Mouse (Mus musculus) liver, embryonic 15.5 days (tissue): Measurements from ENCODE around the gene Hid1. TPM values are rescaled to one million over a fixed set of nuclear protein-coding genes. Genes with fewer than 3 reads are reported as not detected.

Source experiments
- ATAC-seq: fragments of 200-750 bp; cut with Nextera tagmentation; 2 replicates; pipeline ENCODE4 v1.8.0; 2017; ENCODE audit warnings: moderate number of reproducible peaks, mild to moderate bottlenecking, moderate library complexity; ENCODE audit not compliant: insufficient read depth
- H3K27ac ChIP-seq: fragments of 300-500 bp; sonication (generic); replicated peaks from 2 replicates; pipeline ENCODE4 v1.5.1; 2015; ENCODE audit warnings: mild to moderate bottlenecking, inconsistent platforms
- H3K27me3 ChIP-seq: fragments of 300-500 bp; sonication (generic); 2 replicates; pipeline ENCODE4 v1.6.1; 2015; ENCODE audit warnings: mild to moderate bottlenecking, inconsistent platforms
- H3K36me3 ChIP-seq: fragments of 300-500 bp; sonication (generic); replicated peaks from 2 replicates; pipeline ENCODE4 v1.6.1; 2015; ENCODE audit warnings: moderate library complexity, mild to moderate bottlenecking, inconsistent platforms
- H3K4me1 ChIP-seq: fragments of 300-500 bp; sonication (generic); replicated peaks from 2 replicates; pipeline ENCODE4 v1.6.1; 2015; ENCODE audit warnings: inconsistent platforms
- H3K4me2 ChIP-seq: fragments of 300-500 bp; sonication (generic); 2 replicates; pipeline ENCODE4 v1.6.1; 2015; ENCODE audit warnings: moderate library complexity, mild to moderate bottlenecking, inconsistent platforms
- H3K4me3 ChIP-seq: fragments of 300-500 bp; sonication (generic); replicated peaks from 2 replicates; pipeline ENCODE4 v1.5.1; 2015; ENCODE audit warnings: mild to moderate bottlenecking, inconsistent platforms
- H3K9ac ChIP-seq: fragments of 300-500 bp; sonication (generic); 2 replicates; pipeline ENCODE4 v1.6.1; 2015; ENCODE audit warnings: moderate library complexity, mild to moderate bottlenecking, inconsistent platforms
- H3K9me3 ChIP-seq: fragments of 300-500 bp; sonication (generic); replicated peaks from 2 replicates; pipeline ENCODE4 v1.6.1; 2016; ENCODE audit warnings: inconsistent platforms
- WGBS: fragments of 180-500 bp; shearing (Covaris S2); methylation state at CpG from one replicate; pipeline ENCODE4 v1.1.7; 2015; ENCODE audit warnings: mixed read lengths; ENCODE audit not compliant: insufficient replicate concordance; 5-methylcytosine and 5-hydroxymethylcytosine counted together
- polyA plus RNA-seq: library from polyadenylated mRNA; unstranded; fragments of >200 nt; fragmentation: Nextera tagmentation; extraction: Ambion mirVana; gene quantifications from 2 replicates; pipeline ENCODE4 v1.2.1, GENCODE M21; 2015

Hid1 gene
- polyA plus RNA-seq, 1 experiment from 2014 or later = 1.1 TPM

GRCm38 (mm10) chr11:115314249-115314648, 53.3 kb downstream of the Hid1 start:
- H3K4me2 ChIP-seq = no peak overlapping the region
- H3K27ac ChIP-seq = no peak overlapping the region
- no peak for ATAC-seq
- H3K9ac ChIP-seq = no peak overlapping the region
- H3K4me1 ChIP-seq = no peaks in the 10 kb centered on the region
- WGBS = 21% methylated on average over 2 of the region's 2 CpGs
- no peak overlapping the region for H3K4me3 ChIP-seq
- peaks cover 63% of the 10 kb centered on the region for H3K27me3 ChIP-seq
- no peaks in the 10 kb centered on the region for H3K9me3 ChIP-seq
- no peaks in the 10 kb centered on the region for H3K36me3 ChIP-seq

GRCm38 (mm10) chr11:115308781-115309180, 58.8 kb downstream of the Hid1 start:
- no peak overlapping the region for H3K27ac ChIP-seq
- H3K4me2 ChIP-seq = no peak overlapping the region
- no peaks in the 10 kb centered on the region for H3K4me1 ChIP-seq
- H3K36me3 ChIP-seq = no peaks in the 10 kb centered on the region
- H3K4me3 ChIP-seq = no peak overlapping the region
- WGBS = 47% methylated on average over 1 of the region's 1 CpGs
- H3K27me3 ChIP-seq = peaks cover 23% of the 10 kb centered on the region
- no peak overlapping the region for H3K9ac ChIP-seq
- no peaks in the 10 kb centered on the region for H3K9me3 ChIP-seq
- no peak for ATAC-seq

GRCm38 (mm10) chr11:115306863-115307262, 60.7 kb downstream of the Hid1 start, which contains the start of gene Otop2:
Gene Otop2 (plus strand): TSS chr11:115307163.
- H3K27ac ChIP-seq = no peak within 1 kb of the TSS
- H3K4me2 ChIP-seq = no peak within 1 kb of the TSS
- WGBS = 40% methylated on average over 8 of the region's 8 CpGs
- no peak for ATAC-seq
- peaks cover 13% of the 10 kb centered on the region; the same call in 1 of the 2 replicates for H3K27me3 ChIP-seq
- no peak within 1 kb of the TSS for H3K4me3 ChIP-seq
- H3K36me3 ChIP-seq = no peaks in the 10 kb centered on the region
- H3K9ac ChIP-seq = no peak within 1 kb of the TSS
- H3K4me1 ChIP-seq = no peaks in the 10 kb centered on the region
- H3K9me3 ChIP-seq = no peaks in the 10 kb centered on the region

- Histone ChIP-seq H3K36me3 (no peaks in the 10 kb centered on the region), H3K4me1 (no peaks in the 10 kb centered on the region), H3K9ac (no peak overlapping the region), H3K9me3 (no peaks in the 10 kb centered on the region), H3K4me2 (no peak overlapping the region), H3K4me3 (no peak overlapping the region), H3K27me3 (peaks cover 20% of the 10 kb centered on the region), H3K27ac (no peak overlapping the region)
- WGBS = 50% methylated on average over 8 of the region's 8 CpGs
- ATAC-seq = no peak
Measured at GRCm38 (mm10) chr11:115303167-115303566, 64.4 kb downstream of the Hid1 start.

GRCm38 (mm10) chr11:115301351-115301750, 66.2 kb downstream of the Hid1 start:
- no peak overlapping the region for H3K4me2 ChIP-seq
- 56% methylated on average over 2 of the region's 2 CpGs for WGBS
- peaks cover 8% of the 10 kb centered on the region; the same call in 1 of the 2 replicates for H3K4me1 ChIP-seq
- H3K9ac ChIP-seq = no peak overlapping the region
- peaks cover 27% of the 10 kb centered on the region for H3K27me3 ChIP-seq
- no peaks in the 10 kb centered on the region for H3K36me3 ChIP-seq
- no peak for ATAC-seq
- no peak overlapping the region for H3K27ac ChIP-seq
- H3K9me3 ChIP-seq = no peaks in the 10 kb centered on the region
- H3K4me3 ChIP-seq = no peak overlapping the region

GRCm38 (mm10) chr11:115300745-115301144, 66.8 kb downstream of the Hid1 start:
- H3K9ac ChIP-seq = no peak overlapping the region
- peaks cover 29% of the 10 kb centered on the region for H3K27me3 ChIP-seq
- H3K27ac ChIP-seq = no peak overlapping the region
- H3K4me3 ChIP-seq = no peak overlapping the region
- no peaks in the 10 kb centered on the region for H3K9me3 ChIP-seq
- H3K36me3 ChIP-seq = no peaks in the 10 kb centered on the region
- no peak for ATAC-seq
- H3K4me1 ChIP-seq = peaks cover 8% of the 10 kb centered on the region; the same call in 1 of the 2 replicates
- H3K4me2 ChIP-seq = no peak overlapping the region
- WGBS = 71% methylated on average over 4 of the region's 4 CpGs

GRCm38 (mm10) chr11:115298160-115298559, 69.4 kb downstream of the Hid1 start:
- no peak for ATAC-seq
- Histone ChIP-seq H3K4me2 (no peak overlapping the region; the same call in 1 of the 2 replicates), H3K27ac (no peak overlapping the region), H3K9me3 (no peaks in the 10 kb centered on the region), H3K27me3 (peaks cover 29% of the 10 kb centered on the region), H3K4me1 (peaks cover 8% of the 10 kb centered on the region), H3K4me3 (no peak overlapping the region), H3K9ac (no peak overlapping the region), H3K36me3 (no peaks in the 10 kb centered on the region)
- 55% methylated on average over 8 of the region's 8 CpGs for WGBS

Other genes starting within 250 kb of the Hid1 start
- 4.5 and 4.8 TPM in 2 replicates for gene Cd300lf, start 233.8 kb downstream of the Hid1 start, polyA plus RNA-seq
- 76.4 and 82.1 TPM in 2 replicates for gene Slc9a3r1, start 204.4 kb downstream of the Hid1 start, polyA plus RNA-seq
- 5.1 and 6.0 TPM in 2 replicates for gene Tmem104, start 180.3 kb downstream of the Hid1 start, polyA plus RNA-seq
- gene Nat9, start 179.9 kb downstream of the Hid1 start, polyA plus RNA-seq = 9.9 and 11.6 TPM in 2 replicates
- gene Grin2c, start 100.5 kb downstream of the Hid1 start, polyA plus RNA-seq = 0.05 TPM in 2 replicates
- 19.5 and 21.1 TPM in 2 replicates for gene Fdxr, start 90.7 kb downstream of the Hid1 start, polyA plus RNA-seq
- 3.4 and 4.1 TPM in 2 replicates for gene Fads6, start 70.1 kb downstream of the Hid1 start, polyA plus RNA-seq
- not detected in 2 replicates for gene Otop2, start 60.6 kb downstream of the Hid1 start, polyA plus RNA-seq
- 0.20 and 0.22 TPM in 2 replicates for gene Ush1g, start 45.7 kb downstream of the Hid1 start, polyA plus RNA-seq
- gene Otop3, start 33.0 kb downstream of the Hid1 start, polyA plus RNA-seq = not detected in 2 replicates
- gene Cdr2l, start 14.2 kb upstream of the Hid1 start, polyA plus RNA-seq = 1.2 and 1.3 TPM in 2 replicates
- 78.1 and 78.7 TPM in 2 replicates for gene Mrpl58, start 36.0 kb upstream of the Hid1 start, polyA plus RNA-seq
- gene Atp5h, start 52.2 kb upstream of the Hid1 start, polyA plus RNA-seq = 453 and 509 TPM in 2 replicates
- 4.4 and 5.6 TPM in 2 replicates for gene Kctd2, start 52.4 kb upstream of the Hid1 start, polyA plus RNA-seq
- 0.55 and 0.71 TPM in 2 replicates for gene Trim80, start 72.8 kb upstream of the Hid1 start, polyA plus RNA-seq
- 0.08 and 0.15 TPM in 2 replicates for gene Slc16a5, start 94.7 kb upstream of the Hid1 start, polyA plus RNA-seq
- 3.3 and 3.5 TPM in 2 replicates for gene Armc7, start 107.9 kb upstream of the Hid1 start, polyA plus RNA-seq
- 38.1 and 41.9 TPM in 2 replicates for gene Nt5c, start 124.1 kb upstream of the Hid1 start, polyA plus RNA-seq
- gene Jpt1, start 146.6 kb upstream of the Hid1 start, polyA plus RNA-seq = 233 and 234 TPM in 2 replicates
- gene Sumo2, start 168.5 kb upstream of the Hid1 start, polyA plus RNA-seq = 301 and 355 TPM in 2 replicates
- gene Nup85, start 196.7 kb upstream of the Hid1 start, polyA plus RNA-seq = 111 and 114 TPM in 2 replicates
- gene Mrps7, start 236.2 kb upstream of the Hid1 start, polyA plus RNA-seq = 49.5 and 51.3 TPM in 2 replicates
- gene Gga3, start 236.3 kb upstream of the Hid1 start, polyA plus RNA-seq = 7.7 and 8.2 TPM in 2 replicates
- 27.3 and 32.3 TPM in 2 replicates for gene Mif4gd, start 245.2 kb upstream of the Hid1 start, polyA plus RNA-seq